Mouse (Mus musculus) E14TG2a.4 (cell line): ENCODE measurements around the gene Epn2.

Experiments
- CTCF ChIP-seq: conservative IDR thresholded peaks from 2 replicates; pipeline ENCODE4 v1.5.1; 2014; ENCODE audit warnings: low read length
- NANOG ChIP-seq: IDR thresholded peaks from 2 replicates; pipeline ENCODE4 v1.6.1; 2014; ENCODE audit warnings: borderline replicate concordance, low read length, mixed read lengths

- TF ChIP-seq CTCF, result no peak
- TF ChIP-seq NANOG, result no peak
Observed at GRCm38 (mm10) chr11:61536952-61537351, 42.5 kb downstream of the Epn2 start.
